Mouse (Mus musculus): ENCODE results near the gene Ptprm.

The Ptprm gene

GRCm38 (mm10) chr17:67209676-67210344 is 144.4 kb downstream of the Ptprm start:
- DNase-seq: no peak

GRCm38 (mm10) chr17:67208600-67208999 is 145.7 kb downstream of the Ptprm start:
- no peak for DNase-seq

GRCm38 (mm10) chr17:67206984-67207383 is 147.3 kb downstream of the Ptprm start:
- no peak for DNase-seq

- no peak for DNase-seq
Observed at GRCm38 (mm10) chr17:67201151-67201550, 153.1 kb downstream of the Ptprm start.

GRCm38 (mm10) chr17:67193728-67194127 is 160.5 kb downstream of the Ptprm start:
- DNase-seq: no peak

- no peak for DNase-seq
Observed at GRCm38 (mm10) chr17:67188514-67188913, 165.7 kb downstream of the Ptprm start.

- no peak for DNase-seq
Observed at GRCm38 (mm10) chr17:67186879-67187278, 167.4 kb downstream of the Ptprm start.

- DNase-seq: no peak
Observed at GRCm38 (mm10) chr17:67185942-67186341, 168.3 kb downstream of the Ptprm start.

GRCm38 (mm10) chr17:67179446-67179845 is 174.8 kb downstream of the Ptprm start:
- DNase-seq: no peak

- DNase-seq: no peak
Observed at GRCm38 (mm10) chr17:67178686-67179265, 175.5 kb downstream of the Ptprm start.

- no peak for DNase-seq
Observed at GRCm38 (mm10) chr17:67175836-67176235, 178.4 kb downstream of the Ptprm start.

GRCm38 (mm10) chr17:67171353-67171752 is 182.9 kb downstream of the Ptprm start:
- DNase-seq: no peak

GRCm38 (mm10) chr17:67170696-67171095 is 183.6 kb downstream of the Ptprm start:
- DNase-seq: no peak

GRCm38 (mm10) chr17:67165876-67166275 is 188.4 kb downstream of the Ptprm start:
- DNase-seq: no peak

- DNase-seq: no peak
Observed at GRCm38 (mm10) chr17:67159611-67160010, 194.6 kb downstream of the Ptprm start.

GRCm38 (mm10) chr17:67157089-67157752 is 197.0 kb downstream of the Ptprm start:
- DNase-seq: no peak

- no peak for DNase-seq
Observed at GRCm38 (mm10) chr17:67152218-67152617, 202.0 kb downstream of the Ptprm start.

GRCm38 (mm10) chr17:67150441-67150840 is 203.8 kb downstream of the Ptprm start:
- DNase-seq: no peak

GRCm38 (mm10) chr17:67142183-67142756 is 212.0 kb downstream of the Ptprm start:
- no peak for DNase-seq

GRCm38 (mm10) chr17:67140502-67140901 is 213.8 kb downstream of the Ptprm start:
- DNase-seq: peak; percentile 19

- DNase-seq: no peak
Observed at GRCm38 (mm10) chr17:67138981-67139380, 215.3 kb downstream of the Ptprm start.

- no peak for DNase-seq
Observed at GRCm38 (mm10) chr17:67136876-67137275, 217.4 kb downstream of the Ptprm start.

GRCm38 (mm10) chr17:67136421-67136820 is 217.8 kb downstream of the Ptprm start:
- no peak for DNase-seq

- DNase-seq: no peak
Observed at GRCm38 (mm10) chr17:67134235-67134634, 220.0 kb downstream of the Ptprm start.

All from liver (tissue).